Mouse (Mus musculus) liver, embryonic 11.5 days (tissue): ENCODE results near the gene Acss2. TPM values are rescaled to one million over a fixed set of nuclear protein-coding genes. Genes with fewer than 3 reads are reported as not detected.

ENCODE experiments used
- ATAC-seq: fragments of 200-750 bp; cut with Nextera tagmentation; replicated peaks from 2 replicates; pipeline ENCODE4 v1.8.0; 2017; ENCODE audit warnings: moderate number of reproducible peaks, mild to moderate bottlenecking, moderate TSS enrichment, moderate library complexity; ENCODE audit not compliant: low FRiP score
- DNase-seq: peaks from one replicate; pipeline ENCODE4 v3.0.0-alpha.2; 2017; ENCODE audit warnings: low spot score
- H3K27ac ChIP-seq: fragments of 300-500 bp; sonication (generic); 2 replicates; pipeline ENCODE4 v1.5.1; 2014; ENCODE audit warnings: mild to moderate bottlenecking, low read depth, low read length, control low read depth
- H3K27me3 ChIP-seq: fragments of 300-500 bp; sonication (generic); replicated peaks from 2 replicates; pipeline ENCODE4 v1.6.1; 2014; ENCODE audit warnings: low read length, mixed read lengths; ENCODE audit not compliant: control insufficient read depth, insufficient read depth
- H3K36me3 ChIP-seq: fragments of 300-500 bp; sonication (generic); 2 replicates; pipeline ENCODE4 v1.6.1; 2014; ENCODE audit warnings: mild to moderate bottlenecking, low read length, moderate library complexity, mixed read lengths; ENCODE audit not compliant: control insufficient read depth, insufficient read depth
- H3K4me1 ChIP-seq: fragments of 300-500 bp; sonication (generic); replicated peaks from 2 replicates; pipeline ENCODE4 v1.6.1; 2014; ENCODE audit warnings: low read length, mixed read lengths; ENCODE audit not compliant: control insufficient read depth, insufficient read depth
- H3K4me2 ChIP-seq: fragments of 300-500 bp; sonication (generic); 2 replicates; pipeline ENCODE4 v1.6.1; 2014; ENCODE audit warnings: mild to moderate bottlenecking, control low read depth, moderate library complexity
- H3K4me3 ChIP-seq: fragments of 300-500 bp; sonication (generic); 2 replicates; pipeline ENCODE4 v1.5.1; 2014; ENCODE audit warnings: low read depth, low read length, control low read depth
- H3K9ac ChIP-seq: fragments of 300-500 bp; sonication (generic); 2 replicates; pipeline ENCODE4 v1.6.1; 2014; ENCODE audit warnings: low read depth, low read length, control low read depth
- H3K9me3 ChIP-seq: fragments of 300-500 bp; sonication (generic); 2 replicates; pipeline ENCODE4 v1.6.1; 2016; ENCODE audit warnings: low read length, inconsistent platforms, mixed read lengths; ENCODE audit not compliant: control insufficient read depth
- WGBS: fragments of 180-500 bp; shearing (Covaris S2); extraction: QIAGEN DNeasy Blood & Tissue Kit; methylation state at CpG from one replicate; pipeline ENCODE4 v1.1.7; 2014; 5-methylcytosine and 5-hydroxymethylcytosine counted together
- microRNA counts: library from miRNA; unstranded; fragments of <30 nt; microRNA quantifications from one replicate; lab custom pipeline; 2015
- microRNA-seq: library from miRNA; unstranded; fragments of <30 nt; microRNA quantifications from one replicate; pipeline ENCODE4, GENCODE M21; 2017; ENCODE audit warnings: borderline number of aligned reads
- polyA plus RNA-seq: library from polyadenylated mRNA; unstranded; fragments of >200 nt; fragmentation: Nextera tagmentation; extraction: Ambion mirVana; gene quantifications from 2 replicates; pipeline ENCODE4 v1.2.1, GENCODE M21; 2014

Acss2 gene
- polyA plus RNA-seq, 1 experiment from 2014 or later, result 28.5 TPM

GRCm38 (mm10) chr2:155630590-155631416 lies 113.1 kb downstream of the Acss2 start:
- H3K4me1 ChIP-seq, result peaks cover 7% of the 10 kb centered on the region
- no peak overlapping the region; the same call in 1 of the 2 replicates for H3K4me2 ChIP-seq
- H3K9me3 ChIP-seq, result no peaks in the 10 kb centered on the region
- peaks cover 24% of the 10 kb centered on the region for H3K36me3 ChIP-seq
- H3K27ac ChIP-seq, result no peak overlapping the region
- peaks cover 69% of the 10 kb centered on the region for H3K27me3 ChIP-seq
- DNase-seq (no peak), ATAC-seq (no peak)
- WGBS, result 22% methylated on average over 43 of the region's 43 CpGs
- H3K9ac ChIP-seq, result no peak overlapping the region
- no peak overlapping the region for H3K4me3 ChIP-seq

GRCm38 (mm10) chr2:155632138-155632936 lies 114.6 kb downstream of the Acss2 start:
- Histone ChIP-seq H3K27ac (no peak overlapping the region), H3K9ac (no peak overlapping the region), H3K4me3 (no peak overlapping the region), H3K27me3 (peaks cover 58% of the 10 kb centered on the region), H3K36me3 (peaks cover 25% of the 10 kb centered on the region), H3K4me2 (no peak overlapping the region), H3K9me3 (no peaks in the 10 kb centered on the region), H3K4me1 (peaks cover 7% of the 10 kb centered on the region)
- ATAC-seq, result no peak
- 75% methylated on average over 30 of the region's 30 CpGs for WGBS
- DNase-seq, result no peak

GRCm38 (mm10) chr2:155633121-155633520 lies 115.4 kb downstream of the Acss2 start:
- WGBS, result 71% methylated on average over 19 of the region's 19 CpGs
- no peak for DNase-seq
- Histone ChIP-seq H3K9me3 (no peaks in the 10 kb centered on the region), H3K36me3 (peaks cover 30% of the 10 kb centered on the region), H3K9ac (no peak overlapping the region), H3K27me3 (peaks cover 51% of the 10 kb centered on the region), H3K4me3 (no peak overlapping the region), H3K4me1 (peaks cover 7% of the 10 kb centered on the region), H3K4me2 (no peak overlapping the region), H3K27ac (no peak overlapping the region)
- no peak for ATAC-seq

GRCm38 (mm10) chr2:155633731-155634130 lies 116.0 kb downstream of the Acss2 start:
- Histone ChIP-seq H3K36me3 (peaks cover 30% of the 10 kb centered on the region), H3K4me3 (no peak overlapping the region), H3K4me1 (peaks cover 7% of the 10 kb centered on the region), H3K4me2 (no peak overlapping the region), H3K27me3 (peaks cover 44% of the 10 kb centered on the region), H3K9me3 (no peaks in the 10 kb centered on the region), H3K9ac (no peak overlapping the region), H3K27ac (no peak overlapping the region)
- no peak for ATAC-seq
- no peak for DNase-seq
- 91% methylated on average over 9 of the region's 9 CpGs for WGBS

- peaks cover 33% of the 10 kb centered on the region for H3K36me3 ChIP-seq
- 90% methylated on average over 8 of the region's 8 CpGs for WGBS
- no peak overlapping the region for H3K9ac ChIP-seq
- DNase-seq (no peak), ATAC-seq (no peak)
- H3K4me3 ChIP-seq, result no peak overlapping the region
- no peak overlapping the region for H3K27ac ChIP-seq
- peaks cover 36% of the 10 kb centered on the region for H3K27me3 ChIP-seq
- H3K9me3 ChIP-seq, result no peaks in the 10 kb centered on the region
- no peak overlapping the region for H3K4me2 ChIP-seq
- H3K4me1 ChIP-seq, result peaks cover under 1% of the 10 kb centered on the region; the same call in 1 of the 2 replicates
Observed at GRCm38 (mm10) chr2:155634562-155634961, 116.8 kb downstream of the Acss2 start.

MicroRNAs within 50 kb of the gene (microRNA counts, 519-probe panel; counts per million panel counts)
- microRNA mmu-miR-499 (lab: Ali Mortazavi, UCI), result not detected

Small RNAs within 50 kb of the gene (microRNA-seq; reads per million reads assigned to microRNA genes)
- 195 reads per million, percentile 55 among the genes with 10 or more reads in this experiment for gene Mir499

Other genes starting within 250 kb of the Acss2 start
- 43.5 and 45.6 TPM in 2 replicates for gene Map1lc3a, start 241.7 kb upstream of the Acss2 start, polyA plus RNA-seq
- gene Pigu, start 160.5 kb upstream of the Acss2 start, polyA plus RNA-seq, result 51.7 and 51.9 TPM in 2 replicates
- gene Trp53inp2, start 136.9 kb upstream of the Acss2 start, polyA plus RNA-seq, result 6.6 and 7.0 TPM in 2 replicates
- 19.9 and 20.7 TPM in 2 replicates for gene Ncoa6, start 44.1 kb upstream of the Acss2 start, polyA plus RNA-seq
- 1.0 and 1.3 TPM in 2 replicates for gene Ggt7, start 289 bp downstream of the Acss2 start, polyA plus RNA-seq
- 59.7 and 60.5 TPM in 2 replicates for gene Gss, start 74.9 kb downstream of the Acss2 start, polyA plus RNA-seq
- 4.3 and 5.3 TPM in 2 replicates for gene Myh7b, start 93.3 kb downstream of the Acss2 start, polyA plus RNA-seq
- 103 and 109 TPM in 2 replicates for gene Trpc4ap, start 174.4 kb downstream of the Acss2 start, polyA plus RNA-seq
- 34.5 and 35.5 TPM in 2 replicates for gene Edem2, start 211.5 kb downstream of the Acss2 start, polyA plus RNA-seq
- gene Gm17581, start 217.9 kb downstream of the Acss2 start, polyA plus RNA-seq, result not detected in 2 replicates
- 2.6 TPM in 2 replicates for gene Procr, start 233.2 kb downstream of the Acss2 start, polyA plus RNA-seq